Mouse (Mus musculus) neural tube, embryonic 14.5 days (tissue): Measurements from ENCODE around the gene Kpna7. TPM values are rescaled to one million over a fixed set of nuclear protein-coding genes. Genes with fewer than 3 reads are reported as not detected.
"Not testable (repeated sequence)": the region's sequence is repeated elsewhere in the genome, so short reads cannot be mapped to it uniquely, and the experiment has no call there.

Experiments
- ATAC-seq: fragments of 200-750 bp; cut with Nextera tagmentation; 2 replicates; pipeline ENCODE4 v1.8.0; 2017; ENCODE audit warnings: low read depth, mild to moderate bottlenecking, moderate TSS enrichment, moderate library complexity
- H3K27ac ChIP-seq: fragments of 300-500 bp; sonication (generic); 2 replicates; pipeline ENCODE4 v1.5.1; 2014; ENCODE audit warnings: low read depth, mild to moderate bottlenecking, control low read depth, low read length, moderate library complexity, mixed read lengths
- H3K27me3 ChIP-seq: fragments of 300-500 bp; sonication (generic); 2 replicates; pipeline ENCODE4 v1.6.1; 2014; ENCODE audit warnings: low read length; ENCODE audit not compliant: control insufficient read depth, insufficient read depth
- H3K36me3 ChIP-seq: fragments of 300-500 bp; sonication (generic); 2 replicates; pipeline ENCODE4 v1.6.1; 2014; ENCODE audit warnings: low read length, mixed read lengths; ENCODE audit not compliant: control insufficient read depth, insufficient read depth
- H3K4me1 ChIP-seq: fragments of 300-500 bp; sonication (generic); 2 replicates; pipeline ENCODE4 v1.6.1; 2014; ENCODE audit warnings: low read length; ENCODE audit not compliant: control insufficient read depth, insufficient read depth
- H3K4me2 ChIP-seq: fragments of 300-500 bp; sonication (generic); 2 replicates; pipeline ENCODE4 v1.6.1; 2014; ENCODE audit warnings: mild to moderate bottlenecking, low read depth, low read length, control low read depth
- H3K4me3 ChIP-seq: fragments of 300-500 bp; sonication (generic); 2 replicates; pipeline ENCODE4 v1.5.1; 2014; ENCODE audit warnings: low read depth, low read length, control low read depth, mixed read lengths
- H3K9ac ChIP-seq: fragments of 300-500 bp; sonication (generic); replicated peaks from 2 replicates; pipeline ENCODE4 v1.6.1; 2014; ENCODE audit warnings: low read depth, mild to moderate bottlenecking, control low read depth, low read length, mixed read lengths
- H3K9me3 ChIP-seq: fragments of 300-500 bp; sonication (generic); 2 replicates; pipeline ENCODE4 v1.6.1; 2016; ENCODE audit warnings: low read length; ENCODE audit not compliant: control insufficient read depth
- WGBS: fragments of 180-500 bp; shearing (Covaris S2); extraction: QIAGEN DNeasy Blood & Tissue Kit; methylation state at CpG from one replicate; pipeline ENCODE4 v1.1.7; 2014; 5-methylcytosine and 5-hydroxymethylcytosine counted together
- polyA plus RNA-seq: library from polyadenylated mRNA; unstranded; fragments of >200 nt; fragmentation: Nextera tagmentation; extraction: Ambion mirVana; gene quantifications from 2 replicates; pipeline ENCODE4 v1.2.1, GENCODE M21; 2014

Kpna7 gene
- polyA plus RNA-seq, result not detected in 2 replicates

DNA sequence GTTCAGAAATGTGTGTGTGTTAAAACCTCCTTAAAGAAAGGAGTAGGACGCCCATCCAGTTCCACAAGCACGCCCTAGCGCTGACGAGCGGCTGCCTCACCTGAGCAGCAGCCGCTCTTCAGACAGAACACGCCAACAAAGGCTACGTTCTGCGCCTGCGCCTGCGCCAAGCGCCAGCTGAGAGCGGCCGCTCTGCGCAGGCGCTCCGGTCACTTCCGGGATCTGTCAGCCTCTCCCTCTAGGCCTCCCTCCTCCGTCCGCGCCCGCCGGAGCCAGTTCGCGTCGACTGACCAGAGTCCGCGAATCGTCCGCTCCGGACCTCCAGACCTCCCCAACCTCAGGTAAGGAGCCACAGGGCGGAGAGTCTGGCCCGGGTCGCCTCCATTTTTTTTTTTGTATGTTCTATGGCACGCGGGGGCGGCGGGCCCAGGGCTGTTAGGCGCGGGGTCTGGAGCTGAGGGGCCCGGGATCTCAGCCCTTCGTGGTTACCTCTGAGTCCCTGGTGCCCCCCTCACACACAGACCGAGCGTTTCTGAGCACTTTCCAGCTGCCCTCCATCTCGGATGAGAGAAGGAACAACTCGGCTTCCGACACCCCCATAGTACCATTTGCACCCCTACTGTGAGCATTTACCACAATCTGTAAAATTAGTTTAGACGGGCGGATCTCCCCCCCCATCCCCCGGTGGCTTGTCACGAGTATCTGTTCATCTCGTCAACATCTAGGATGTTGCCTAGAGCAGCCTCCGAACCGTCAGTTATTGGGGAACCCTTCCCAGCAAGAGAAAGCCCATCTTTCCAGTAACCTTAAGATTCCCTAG lies at the start of gene Kpna7, which contains the start of gene Arpc1a:
Gene Kpna7, minus strand, starts transcription at position 399 of the 820 bp plus-strand sequence.
Gene Arpc1a, plus strand, starts transcription at position 199 of the 820 bp plus-strand sequence.
- Histone ChIP-seq H3K4me1 (peaks cover 9% of the 10 kb centered on the region), H3K4me3 (peak within 1 kb of the TSS; percentile 85), H3K27ac (peak within 1 kb of the TSS; percentile 84), H3K9me3 (no peaks in the 10 kb centered on the region), H3K36me3 (no peaks in the 10 kb centered on the region), H3K27me3 (no peaks in the 10 kb centered on the region), H3K4me2 (peak within 1 kb of the TSS; percentile 87), H3K9ac (peak within 1 kb of the TSS; percentile 92)
- peak; percentile 98 for ATAC-seq
- WGBS, result under 1% methylated on average over 54 of the region's 54 CpGs

DNA sequence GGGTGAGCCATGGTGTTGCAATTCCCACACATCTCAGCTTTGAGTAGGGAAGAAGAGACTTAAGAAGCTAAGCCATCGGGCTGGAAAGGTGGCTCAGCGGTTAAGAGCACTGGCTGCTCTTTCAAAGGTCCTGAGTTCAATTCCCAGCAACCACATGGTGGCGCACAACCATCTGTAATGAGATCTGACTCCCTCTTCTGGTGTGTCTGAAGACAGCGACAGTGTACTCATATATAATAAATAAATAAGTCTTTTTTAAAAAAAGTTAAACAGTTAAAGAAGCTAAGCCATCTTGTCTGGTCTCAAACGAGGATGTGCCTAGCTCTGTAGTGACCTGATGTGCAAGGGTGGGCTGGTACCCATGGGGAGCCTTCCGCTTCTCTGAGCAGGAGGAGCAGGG lies 49.4 kb upstream of the Kpna7 start:
- H3K4me2 ChIP-seq, H3K27me3 ChIP-seq, H3K9ac ChIP-seq, ATAC-seq, H3K4me3 ChIP-seq, H3K9me3 ChIP-seq, H3K27ac ChIP-seq, H3K4me1 ChIP-seq: not testable (repeated sequence)
- H3K36me3 ChIP-seq, result peaks cover 64% of the 10 kb centered on the region
- WGBS, result 85% methylated on average over 6 of the region's 6 CpGs

DNA sequence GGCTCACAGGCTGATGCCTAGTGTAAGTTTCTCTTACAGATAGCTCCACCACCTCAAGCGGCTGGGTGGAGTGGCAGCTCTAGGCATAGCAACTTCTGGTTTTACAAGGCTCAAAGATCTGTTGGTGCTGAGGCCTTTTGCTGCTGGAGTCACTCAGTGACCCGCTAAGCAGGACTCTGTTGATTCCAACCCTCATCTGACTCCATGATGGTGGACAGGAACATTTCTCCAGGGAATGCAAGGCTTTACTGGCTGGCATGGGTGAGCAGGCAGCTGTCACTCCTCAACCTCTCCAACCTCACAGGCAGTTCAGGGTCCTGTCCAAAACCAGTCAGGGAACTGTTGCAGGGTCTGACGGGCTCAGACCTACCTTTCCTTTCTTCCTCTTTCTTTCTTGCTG lies 47.2 kb upstream of the Kpna7 start:
- H3K27ac ChIP-seq, result no peak overlapping the region
- H3K9me3 ChIP-seq, result no peaks in the 10 kb centered on the region
- no peak overlapping the region for H3K4me3 ChIP-seq
- no peaks in the 10 kb centered on the region for H3K27me3 ChIP-seq
- H3K36me3 ChIP-seq, result peaks cover 62% of the 10 kb centered on the region
- no peak for ATAC-seq
- H3K9ac ChIP-seq, result no peak overlapping the region
- H3K4me2 ChIP-seq, result no peak overlapping the region
- no peaks in the 10 kb centered on the region for H3K4me1 ChIP-seq
- WGBS, result 88% methylated on average over 3 of the region's 3 CpGs

DNA sequence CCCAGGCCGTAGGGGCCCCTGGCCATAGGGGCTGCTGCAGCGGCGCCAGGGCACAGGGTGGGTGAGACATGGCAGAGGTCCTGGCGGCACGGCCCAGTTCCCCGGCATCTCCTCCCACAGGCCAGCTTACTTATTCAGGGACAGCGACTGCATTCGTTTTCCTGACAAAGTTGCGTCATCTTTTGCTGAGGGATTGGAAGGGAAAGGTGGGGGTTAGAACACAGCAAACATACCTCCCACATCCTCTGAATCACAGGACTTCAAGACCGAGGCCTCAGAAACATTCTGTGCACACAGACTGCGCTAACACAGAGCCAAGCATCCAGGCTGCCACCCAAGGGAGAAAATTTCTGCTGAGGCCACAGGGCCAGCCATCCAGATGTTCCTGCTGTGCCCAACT lies 46.4 kb upstream of the Kpna7 start:
- WGBS, result 95% methylated on average over 11 of the region's 11 CpGs
- Histone ChIP-seq H3K27ac (no peak overlapping the region), H3K4me1 (no peaks in the 10 kb centered on the region), H3K9ac (no peak overlapping the region), H3K27me3 (no peaks in the 10 kb centered on the region), H3K4me3 (no peak overlapping the region), H3K4me2 (no peak overlapping the region), H3K9me3 (no peaks in the 10 kb centered on the region), H3K36me3 (peaks cover 62% of the 10 kb centered on the region)
- ATAC-seq, result no peak

DNA sequence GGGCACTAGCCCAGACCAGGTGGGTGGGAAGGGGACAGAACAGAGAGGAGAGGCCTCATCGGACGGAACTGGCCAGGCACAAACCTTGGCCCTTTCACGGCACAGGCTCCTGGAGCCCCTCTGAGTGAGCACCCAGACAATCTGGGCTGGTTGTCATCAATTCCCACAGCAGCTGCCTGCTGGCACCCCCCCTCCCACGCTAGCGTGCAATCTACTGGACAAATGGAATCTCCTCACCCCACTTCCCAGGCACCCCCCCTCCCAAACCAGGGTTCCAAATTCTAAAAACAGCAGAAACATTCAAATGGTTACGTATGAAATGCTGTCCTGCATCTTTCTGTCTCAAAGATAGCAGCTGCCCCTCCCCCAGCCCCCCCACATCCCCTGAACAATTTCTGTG lies 45.9 kb upstream of the Kpna7 start:
- not testable (repeated sequence) for H3K4me2 ChIP-seq, H3K9me3 ChIP-seq, H3K4me1 ChIP-seq, H3K4me3 ChIP-seq, H3K27me3 ChIP-seq, H3K27ac ChIP-seq, H3K9ac ChIP-seq, ATAC-seq
- WGBS, result 88% methylated on average over 6 of the region's 6 CpGs
- peaks cover 63% of the 10 kb centered on the region for H3K36me3 ChIP-seq

DNA sequence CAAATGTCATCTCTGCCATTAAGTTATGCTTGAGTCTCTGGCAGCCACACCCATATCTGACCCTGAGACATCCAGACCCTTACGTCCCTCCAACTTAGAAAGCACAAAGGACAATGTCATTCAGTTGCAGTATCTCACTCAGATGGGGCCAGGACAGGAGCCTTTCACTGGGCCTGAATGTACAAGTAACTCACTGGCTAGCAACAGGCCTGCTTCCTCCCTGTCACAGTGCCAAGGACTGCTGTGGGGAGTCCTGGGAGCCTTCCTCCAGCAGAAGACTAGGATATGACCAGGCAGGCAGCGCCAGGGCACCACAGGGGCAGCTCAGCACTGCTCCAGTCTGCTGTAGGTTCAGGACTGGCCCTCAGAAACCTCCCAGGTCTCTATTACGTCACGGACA lies 45.3 kb upstream of the Kpna7 start:
- ATAC-seq, result no peak
- Histone ChIP-seq H3K9me3 (no peaks in the 10 kb centered on the region), H3K9ac (no peak overlapping the region), H3K36me3 (peaks cover 57% of the 10 kb centered on the region), H3K4me2 (no peak overlapping the region), H3K27ac (no peak overlapping the region), H3K4me1 (no peaks in the 10 kb centered on the region), H3K4me3 (no peak overlapping the region), H3K27me3 (no peaks in the 10 kb centered on the region)
- WGBS, result 94% methylated on average over 4 of the region's 4 CpGs

DNA sequence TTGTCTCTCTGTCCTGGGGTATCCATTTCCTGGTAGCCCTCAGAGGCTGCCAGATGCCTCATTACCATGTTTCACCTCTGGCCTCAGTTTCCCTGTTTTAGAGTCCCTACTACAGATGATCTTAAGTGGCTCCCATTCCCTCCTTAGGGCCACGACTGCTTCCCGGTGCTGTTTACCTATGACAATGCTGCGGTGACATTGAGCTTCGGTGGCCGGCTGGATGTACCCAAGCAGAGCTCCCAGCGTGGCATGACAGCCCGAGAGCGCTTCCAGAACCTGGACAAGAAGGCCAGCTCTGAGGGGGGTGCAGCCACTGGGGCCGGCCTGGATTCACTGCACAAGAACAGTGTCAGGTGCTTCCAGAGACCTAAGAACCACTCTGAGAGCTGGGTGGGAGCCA lies 42.8 kb upstream of the Kpna7 start:
- Histone ChIP-seq H3K9me3 (no peaks in the 10 kb centered on the region), H3K27ac (no peak overlapping the region), H3K4me3 (no peak overlapping the region), H3K36me3 (peaks cover 35% of the 10 kb centered on the region), H3K9ac (no peak overlapping the region), H3K4me2 (no peak overlapping the region), H3K4me1 (no peaks in the 10 kb centered on the region), H3K27me3 (no peaks in the 10 kb centered on the region)
- 95% methylated on average over 9 of the region's 9 CpGs for WGBS
- no peak for ATAC-seq

DNA sequence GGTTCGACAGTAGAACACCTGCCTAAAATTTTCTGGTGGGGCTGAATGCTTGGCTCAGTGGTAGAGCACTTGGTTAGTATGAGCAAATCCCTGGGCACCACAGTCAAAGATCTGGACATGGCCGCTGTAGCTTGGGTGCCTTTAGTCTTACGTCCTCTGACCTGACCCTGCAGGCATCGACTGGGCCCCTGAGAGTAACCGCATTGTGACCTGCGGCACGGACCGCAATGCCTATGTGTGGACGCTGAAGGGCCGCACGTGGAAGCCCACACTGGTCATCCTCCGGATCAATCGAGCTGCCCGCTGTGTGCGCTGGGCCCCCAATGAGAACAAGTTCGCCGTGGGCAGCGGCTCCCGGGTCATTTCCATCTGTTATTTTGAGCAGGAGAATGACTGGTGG lies 39.6 kb upstream of the Kpna7 start:
- ATAC-seq, result no peak

DNA sequence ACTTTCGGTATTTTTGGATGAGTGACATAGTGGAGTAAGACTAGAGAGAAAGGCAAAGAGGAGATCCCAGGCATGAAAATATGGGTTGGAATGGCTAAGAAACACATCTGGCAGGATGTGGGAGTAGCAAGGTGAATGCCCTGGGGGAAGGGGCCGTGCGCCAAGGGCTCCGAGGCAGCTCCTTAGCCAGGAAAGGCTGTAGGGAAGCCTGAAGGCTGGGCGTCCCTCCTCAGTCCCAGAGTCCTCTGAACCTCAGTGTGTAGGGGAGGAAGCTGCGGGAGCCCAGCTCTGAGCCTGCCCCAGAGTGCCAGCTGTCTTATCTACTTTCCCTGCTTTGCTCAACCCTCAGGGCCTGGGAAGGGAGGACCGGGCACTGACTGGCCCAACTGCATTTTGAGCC lies 37.1 kb upstream of the Kpna7 start:
- Histone ChIP-seq H3K36me3 (peaks cover 3% of the 10 kb centered on the region; the same call in 1 of the 2 replicates), H3K4me1 (no peaks in the 10 kb centered on the region), H3K9ac (no peak overlapping the region), H3K27me3 (no peaks in the 10 kb centered on the region), H3K4me3 (no peak overlapping the region), H3K9me3 (no peaks in the 10 kb centered on the region), H3K27ac (no peak overlapping the region), H3K4me2 (no peak overlapping the region)
- no peak for ATAC-seq
- WGBS, result 75% methylated on average over 7 of the region's 7 CpGs

More for the DNA sequence above, 39.6 kb upstream of the Kpna7 start:
- Histone ChIP-seq H3K27ac (no peak overlapping the region), H3K4me3 (no peak overlapping the region), H3K4me1 (no peaks in the 10 kb centered on the region), H3K27me3 (no peaks in the 10 kb centered on the region), H3K9me3 (no peaks in the 10 kb centered on the region), H3K9ac (no peak overlapping the region), H3K4me2 (no peak overlapping the region), H3K36me3 (peaks cover 12% of the 10 kb centered on the region; the same call in 1 of the 2 replicates)
- WGBS, result 94% methylated on average over 19 of the region's 19 CpGs
